ENCODE assay signal across 7 mouse cellular contexts in genomic region chr2:71690277-71691161, GRCm38 (mm10). TPM values are rescaled to one million over a fixed set of nuclear protein-coding genes. Genes with fewer than 3 reads are reported as not detected.
DNase-seq lines count a peak whose midpoint lies in the region; ATAC-seq lines count a peak whose summit lies in the region.

No protein-coding gene starts in this region.

- intact Hi-C loops in heart, postnatal 36 days (cut with DNase I), result no loop called here

- no peak overlapping the region; the same call in 1 of the 2 replicates for H3K27ac ChIP-seq in forebrain, embryonic 14.5 days (ENCODE audit: low read depth, low read length)
- peak overlapping the region; percentile 76 for H3K27ac ChIP-seq in stomach, embryonic 16.5 days (ENCODE audit: low read length)

- 54% methylated on average over 27 of the region's 27 CpGs for WGBS in forebrain, embryonic 14.5 days
- WGBS in stomach, embryonic 16.5 days, result 45% methylated on average over 27 of the region's 27 CpGs

- H3K9me3 ChIP-seq in forebrain, embryonic 14.5 days (replicated peaks; ENCODE audit: control insufficient read depth, low read length), result no peaks in the 10 kb centered on the region
- H3K9me3 ChIP-seq in stomach, embryonic 16.5 days (replicated peaks; ENCODE audit: control insufficient read depth, low read length), result no peaks in the 10 kb centered on the region

- peak overlapping the region; percentile 23 for H3K4me2 ChIP-seq in forebrain, embryonic 14.5 days (ENCODE audit: low read length)
- peak overlapping the region; percentile 43 for H3K4me2 ChIP-seq in stomach, embryonic 16.5 days (ENCODE audit: low read depth, low read length)

- ATAC-seq in forebrain, embryonic 14.5 days, result peak; percentile 55
- peak; percentile 82 for ATAC-seq in stomach, embryonic 16.5 days (ENCODE audit: insufficient read depth, low FRiP score)

- DNase-seq in urinary bladder, postnatal 36 days (ENCODE audit: low spot score in 2 of 2), result peak; percentile 24 to 37
- no peak for DNase-seq in urinary bladder, adult 2 months (ENCODE audit: low spot score)
- peak; percentile 55 for DNase-seq in forebrain, embryonic 14.5 days (ENCODE audit: low spot score)
- peak; percentile 62 to 70 for DNase-seq in heart, postnatal 36 days
- DNase-seq in lung, adult 18-20 months, result peak; percentile 75 to 81
- DNase-seq in layer of hippocampus, adult 9-11 months, result no peak

- no peaks in the 10 kb centered on the region for H3K36me3 ChIP-seq in forebrain, embryonic 14.5 days (ENCODE audit: control insufficient read depth, insufficient read depth, low read length)
- no peaks in the 10 kb centered on the region for H3K36me3 ChIP-seq in stomach, embryonic 16.5 days (ENCODE audit: control insufficient read depth, insufficient read depth, low read length)

- H3K27me3 ChIP-seq in forebrain, embryonic 14.5 days (replicated peaks; ENCODE audit: control insufficient read depth, insufficient read depth, low read length), result no peaks in the 10 kb centered on the region
- no peaks in the 10 kb centered on the region for H3K27me3 ChIP-seq in stomach, embryonic 16.5 days (ENCODE audit: control insufficient read depth, insufficient read depth, low read length)

- H3K9ac ChIP-seq in forebrain, embryonic 14.5 days (ENCODE audit: low read length), result no peak overlapping the region
- H3K9ac ChIP-seq in stomach, embryonic 16.5 days (ENCODE audit: low read length), result peak overlapping the region; percentile 27; the same call in 1 of the 2 replicates

- H3K4me1 ChIP-seq in forebrain, embryonic 14.5 days (ENCODE audit: control insufficient read depth, insufficient read depth, low read length), result peaks cover 11% of the 10 kb centered on the region
- peaks cover 9% of the 10 kb centered on the region; the same call in 1 of the 2 replicates for H3K4me1 ChIP-seq in stomach, embryonic 16.5 days (ENCODE audit: control insufficient read depth, insufficient read depth, low read length)

- H3K4me3 ChIP-seq in forebrain, embryonic 14.5 days (ENCODE audit: low read depth, low read length), result no peak overlapping the region
- no peak overlapping the region; the same call in 1 of the 2 replicates for H3K4me3 ChIP-seq in stomach, embryonic 16.5 days (replicated peaks; ENCODE audit: low read length)

RNA-seq across cellular contexts. Expression of gene Itga6, which starts 54.9 kb away (rescaled TPM):
- polyA plus RNA-seq in urinary bladder, adult 2 months (2012; rRNA removed), result 45.0 and 51.9 TPM in 2 replicates
- polyA plus RNA-seq in forebrain, embryonic 14.5 days (2014; fragmentation: Nextera tagmentation; extraction: Ambion mirVana), result 25.0 and 27.7 TPM in 2 replicates
- 10 to 100 TPM; 44.4 to 61.9 TPM for total RNA-seq in heart, postnatal 36 days (2021)
- polyA plus RNA-seq in stomach, embryonic 16.5 days (2015; fragmentation: Nextera tagmentation; extraction: Ambion mirVana), result 40.7 and 47.1 TPM in 2 replicates

Comparison
In these comparisons a context has a peak if more than half of its experiments do, and no peak if none do; other contexts are left out.
1. DNase-seq: peak in urinary bladder, postnatal 36 days (2 of 2), forebrain, embryonic 14.5 days (single experiment), heart, postnatal 36 days (2 of 2) and lung, adult 18-20 months (2 of 2); none in urinary bladder, adult 2 months (single experiment) and layer of hippocampus, adult 9-11 months (single experiment).